Mouse (Mus musculus): Measurements from ENCODE around the gene Ifna16.

Ifna16 gene

DNA sequence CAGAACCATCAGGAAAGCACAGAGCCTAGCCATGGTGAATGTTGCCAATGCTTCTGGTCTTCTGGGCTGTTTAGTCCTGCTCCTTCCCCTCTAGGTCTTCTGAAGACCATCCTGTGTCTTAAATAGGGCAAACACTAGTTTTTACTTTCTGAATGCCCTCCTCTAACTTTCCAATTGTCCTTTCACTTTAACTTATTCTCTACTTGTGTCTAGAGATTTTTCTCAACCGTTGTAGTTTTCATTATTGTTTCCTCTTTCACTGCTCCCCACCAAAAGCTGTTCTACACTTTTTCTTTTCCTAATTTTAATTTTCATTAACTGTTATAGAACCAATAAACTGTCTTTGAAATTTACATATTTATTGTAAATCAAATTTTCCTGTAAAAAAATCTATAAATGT, at the start of gene Ifna16:
Gene Ifna16 (minus strand): TSS at position 101 of the 400 bp plus-strand sequence.
- in situ Hi-C loops (cut with MboI; ENCODE audit: unreplicated experiment in 2 of 2) = loop anchor here (25.0 kb wide), 1 partner anchor 135 kb away; the partner anchor contains the start of genes Gm13287 (in 2 of the 2), Gm13288 (in 2 of the 2), Ifna11 (in 2 of the 2) and Ifna7 (in 2 of the 2)

- in situ Hi-C loops (cut with MboI; ENCODE audit: unreplicated experiment in 2 of 2) = loop anchor here in 1 of 2 experiments (25.0 kb wide), 3 partner anchors 414 to 789 kb away; partner anchors contain the start of genes Cdkn2a and Mtap
These were observed 46.9 kb upstream of the Ifna16 start for GRCm38 (mm10) chr4:88723497-88724090.

- in situ Hi-C loops (cut with MboI; ENCODE audit: unreplicated experiment in 2 of 2) = loop anchor here in 1 of 2 experiments (25.0 kb wide), 3 partner anchors 415 to 790 kb away; partner anchors contain the start of genes Cdkn2a and Mtap
These were observed 45.3 kb upstream of the Ifna16 start, which contains the start of the genes Gm26566 and Klhl9 for GRCm38 (mm10) chr4:88721791-88722721. Gene Gm26566 (plus strand): TSS chr4:88721805. Gene Klhl9 (minus strand): TSS chr4:88722465.

DNA sequence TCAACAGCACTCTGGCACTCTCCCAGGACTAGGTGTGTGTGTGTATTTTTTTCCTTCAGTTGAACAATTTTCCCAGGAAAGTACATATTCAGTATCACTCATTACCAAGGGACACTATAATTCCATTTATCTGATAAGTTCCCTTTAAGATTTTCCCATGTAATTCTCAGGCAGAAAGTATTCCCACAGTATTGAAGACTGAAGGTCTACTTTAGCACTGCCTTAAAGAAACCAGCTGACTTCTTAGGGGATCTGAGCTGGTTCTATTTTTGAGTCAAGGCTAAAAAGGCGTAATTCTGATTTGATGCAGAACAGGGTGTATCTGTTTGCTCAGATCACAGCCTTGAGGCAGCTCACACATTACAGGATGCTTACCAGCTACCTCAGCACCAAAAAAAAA, 42.0 kb upstream of the Ifna16 start:
- in situ Hi-C loops (cut with MboI; ENCODE audit: unreplicated experiment in 2 of 2) = loop anchor here in 1 of 2 experiments (25.0 kb wide), 3 partner anchors 419 to 794 kb away; partner anchors contain the start of genes Cdkn2a and Mtap

- in situ Hi-C loops (cut with MboI; ENCODE audit: unreplicated experiment in 2 of 2) = loop anchor here in 1 of 2 experiments (25.0 kb wide), 3 partner anchors 422 to 797 kb away; partner anchors contain the start of genes Cdkn2a and Mtap
These were observed 38.3 kb upstream of the Ifna16 start for GRCm38 (mm10) chr4:88715059-88715458.

DNA sequence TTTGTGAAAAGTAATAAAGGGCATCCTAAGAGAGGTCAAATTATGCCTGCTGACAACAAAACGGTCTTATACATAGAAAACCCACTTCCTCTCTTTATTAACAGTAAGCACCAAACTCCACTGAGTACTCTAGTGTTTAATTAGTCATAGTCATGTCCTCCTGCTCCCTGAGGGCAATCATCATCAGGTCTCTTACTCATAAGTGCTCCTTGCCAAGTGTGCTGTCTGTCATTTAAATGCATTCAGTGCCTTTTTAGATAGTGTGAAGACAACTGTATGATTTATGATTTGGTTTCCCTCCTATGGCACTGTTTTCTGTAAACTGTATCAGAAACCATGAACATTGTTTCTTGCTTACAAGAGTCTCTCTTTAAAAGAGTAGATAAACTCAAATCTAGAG, 37.6 kb upstream of the Ifna16 start:
- in situ Hi-C loops (cut with MboI; ENCODE audit: unreplicated experiment in 2 of 2) = loop anchor here in 1 of 2 experiments (25.0 kb wide), 3 partner anchors 423 to 798 kb away; partner anchors contain the start of genes Cdkn2a and Mtap

DNA sequence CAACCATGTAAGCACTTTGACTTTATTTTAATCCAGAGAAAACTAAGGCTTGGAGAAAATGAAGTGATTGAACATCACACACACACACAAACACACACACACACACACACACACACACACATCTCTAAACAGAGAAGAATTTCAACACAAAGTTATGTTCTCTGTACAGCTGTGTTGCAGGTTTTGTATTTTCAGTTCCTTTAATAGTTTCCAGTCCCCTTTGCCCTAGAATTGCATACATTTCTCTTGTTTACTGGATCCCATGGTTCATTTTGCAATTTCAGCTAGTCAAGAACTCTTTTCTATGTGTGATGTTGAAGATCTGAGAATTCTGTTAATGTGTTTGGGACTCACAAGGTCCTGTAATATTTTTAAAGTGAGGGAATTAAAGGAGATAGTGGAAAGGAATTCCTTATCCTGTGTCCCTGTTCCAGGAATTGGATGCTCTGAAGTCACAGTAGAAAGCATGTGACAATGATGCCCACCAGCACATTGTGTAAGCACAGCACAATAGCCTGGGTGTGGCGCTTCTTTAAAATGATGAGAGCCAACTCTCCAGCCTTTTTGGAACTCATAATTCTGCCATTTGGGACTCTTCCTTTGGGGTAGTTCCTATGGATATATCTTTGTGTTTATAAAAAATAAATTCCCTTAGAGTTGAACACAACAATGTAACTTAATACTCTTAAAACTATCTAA, 30.6 kb upstream of the Ifna16 start:
- in situ Hi-C loops (cut with MboI; ENCODE audit: unreplicated experiment in 2 of 2) = loop anchor here (10.0 to 25.0 kb wide), 4 partner anchors 158 to 805 kb away; partner anchors contain the start of genes Cdkn2a (in 1 of the 2) and Mtap (in 1 of the 2)

GRCm38 (mm10) chr4:88705924-88706323, 29.2 kb upstream of the Ifna16 start:
- in situ Hi-C loops (cut with MboI; ENCODE audit: unreplicated experiment in 2 of 2) = loop anchor here (10.0 to 25.0 kb wide), 4 partner anchors 159 to 806 kb away; partner anchors contain the start of genes Cdkn2a (in 1 of the 2) and Mtap (in 1 of the 2)

- in situ Hi-C loops (cut with MboI; ENCODE audit: unreplicated experiment in 2 of 2) = loop anchor here (25.0 kb wide), 1 partner anchor 113 kb away; the partner anchor contains the start of genes Gm13287 (in 2 of the 2), Gm13288 (in 2 of the 2), Ifna11 (in 2 of the 2) and Ifna7 (in 2 of the 2)
These were observed 22.6 kb upstream of the Ifna16 start for GRCm38 (mm10) chr4:88699301-88699700.

GRCm38 (mm10) chr4:88698781-88699180, 22.1 kb upstream of the Ifna16 start:
- in situ Hi-C loops (cut with MboI; ENCODE audit: unreplicated experiment in 2 of 2) = loop anchor here (25.0 kb wide), 1 partner anchor 114 kb away; the partner anchor contains the start of genes Gm13287 (in 2 of the 2), Gm13288 (in 2 of the 2), Ifna11 (in 2 of the 2) and Ifna7 (in 2 of the 2)

- in situ Hi-C loops (cut with MboI; ENCODE audit: unreplicated experiment in 2 of 2) = loop anchor here (25.0 kb wide), 1 partner anchor 115 kb away; the partner anchor contains the start of genes Gm13287 (in 2 of the 2), Gm13288 (in 2 of the 2), Ifna11 (in 2 of the 2) and Ifna7 (in 2 of the 2)
These were observed 21.0 kb upstream of the Ifna16 start for GRCm38 (mm10) chr4:88697753-88698152.

GRCm38 (mm10) chr4:88697108-88697507, 20.4 kb upstream of the Ifna16 start:
- in situ Hi-C loops (cut with MboI; ENCODE audit: unreplicated experiment in 2 of 2) = loop anchor here (25.0 kb wide), 1 partner anchor 115 kb away; the partner anchor contains the start of genes Gm13287 (in 2 of the 2), Gm13288 (in 2 of the 2), Ifna11 (in 2 of the 2) and Ifna7 (in 2 of the 2)

DNA sequence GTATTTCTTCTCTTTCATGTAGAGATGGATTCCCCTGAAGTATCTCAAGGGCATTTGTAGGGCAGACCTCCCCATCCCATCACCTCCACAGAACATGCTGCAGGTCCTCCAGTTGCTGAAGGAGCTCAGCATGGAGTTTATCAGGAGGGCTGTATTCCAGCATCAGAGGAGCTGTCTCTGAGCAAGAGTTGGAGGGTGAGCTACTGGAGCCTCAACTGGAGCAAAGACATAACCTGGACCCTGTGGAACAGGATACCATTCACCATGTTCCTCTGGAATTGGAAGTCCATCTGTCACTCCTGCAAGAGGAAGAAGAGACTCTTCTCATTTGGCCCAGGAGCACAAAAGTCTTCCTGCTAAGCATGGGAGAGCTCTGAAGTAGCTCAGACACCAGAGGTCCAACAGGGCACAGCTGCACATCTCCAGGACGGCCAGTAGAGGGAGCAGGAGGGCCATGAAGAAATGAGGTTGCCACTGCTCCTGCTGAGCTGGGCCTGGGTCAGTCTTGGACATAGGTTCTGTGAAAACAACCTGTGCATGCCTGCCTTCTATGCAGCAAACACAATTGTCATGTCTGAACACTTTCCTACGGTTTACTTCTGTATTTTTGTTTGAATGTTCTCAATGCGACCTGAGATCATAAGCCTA, 19.6 kb upstream of the Ifna16 start:
- in situ Hi-C loops (cut with MboI; ENCODE audit: unreplicated experiment in 2 of 2) = loop anchor here (25.0 kb wide), 1 partner anchor 116 kb away; the partner anchor contains the start of genes Gm13287 (in 2 of the 2), Gm13288 (in 2 of the 2), Ifna11 (in 2 of the 2) and Ifna7 (in 2 of the 2)

- in situ Hi-C loops (cut with MboI; ENCODE audit: unreplicated experiment in 2 of 2) = loop anchor here (5.0 to 25.0 kb wide), 2 partner anchors 34 to 119 kb away; partner anchors contain the start of genes Gm13287 (in 2 of the 2), Gm13288 (in 2 of the 2), Ifna11 (in 2 of the 2) and Ifna7 (in 2 of the 2)
These were observed 16.7 kb upstream of the Ifna16 start for GRCm38 (mm10) chr4:88693392-88693791.

DNA sequence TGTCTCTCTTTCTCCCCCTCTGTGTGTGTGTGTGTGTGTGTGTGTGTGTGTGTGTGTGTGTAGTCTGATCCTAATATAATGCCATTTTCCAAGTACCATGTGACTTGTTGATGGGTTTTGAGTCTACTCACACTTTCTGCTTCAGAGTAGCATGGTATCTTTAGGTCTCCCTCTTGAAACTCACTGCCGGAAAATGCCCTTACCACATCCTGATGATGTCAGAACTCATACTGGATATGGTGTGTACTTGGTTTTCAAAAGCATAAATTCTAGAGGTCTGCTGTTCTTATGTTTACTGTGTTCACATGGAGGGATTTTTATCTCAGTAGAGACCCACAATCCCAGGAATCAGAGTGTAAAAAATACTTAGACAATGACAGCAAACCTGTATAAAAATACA, 15.8 kb upstream of the Ifna16 start:
- in situ Hi-C loops (cut with MboI; ENCODE audit: unreplicated experiment in 2 of 2) = loop anchor here (5.0 to 25.0 kb wide), 2 partner anchors 35 to 120 kb away; partner anchors contain the start of genes Gm13287 (in 2 of the 2), Gm13288 (in 2 of the 2), Ifna11 (in 2 of the 2) and Ifna7 (in 2 of the 2)

DNA sequence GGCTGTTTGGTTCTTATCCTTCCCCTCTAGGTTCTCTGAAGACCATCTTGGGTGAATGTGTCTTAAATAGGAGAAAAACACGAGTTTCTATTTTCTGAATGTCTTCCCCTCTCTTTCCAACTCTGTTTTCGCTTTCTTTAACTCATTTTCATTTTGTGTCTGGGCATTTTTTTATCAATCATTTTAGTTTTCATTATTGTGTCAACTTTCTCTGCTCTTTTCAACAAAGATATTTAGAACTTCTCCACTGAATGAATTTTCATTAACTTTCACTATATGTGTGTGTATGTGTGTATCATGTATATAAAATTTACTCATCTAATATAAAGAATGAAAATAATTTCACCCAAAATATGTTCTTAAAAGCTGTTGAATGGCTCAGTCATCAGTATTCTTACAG, 14.5 kb upstream of the Ifna16 start, which contains the start of gene Ifnab:
Gene Ifnab (minus strand): TSS at position 101 of the 400 bp plus-strand sequence.
- in situ Hi-C loops (cut with MboI; ENCODE audit: unreplicated experiment in 2 of 2) = loop anchor here (5.0 to 25.0 kb wide), 2 partner anchors 36 to 121 kb away; partner anchors contain the start of genes Gm13287 (in 2 of the 2), Gm13288 (in 2 of the 2), Ifna11 (in 2 of the 2) and Ifna7 (in 2 of the 2)

- in situ Hi-C loops (cut with MboI; ENCODE audit: unreplicated experiment in 2 of 2) = loop anchor here (25.0 kb wide), 1 partner anchor 128 kb away; the partner anchor contains the start of genes Gm13287 (in 2 of the 2), Gm13288 (in 2 of the 2), Ifna11 (in 2 of the 2) and Ifna7 (in 2 of the 2)
These were observed 7.1 kb upstream of the Ifna16 start, which contains the start of gene Ifna2 for GRCm38 (mm10) chr4:88683812-88684211. Gene Ifna2 (minus strand): TSS chr4:88683912.
